Mouse (Mus musculus) embryo, embryonic 11.5 days (tissue): ENCODE data around the gene Gm20388.

Experiments
- DNase-seq: peaks from one replicate; pipeline ENCODE4 v3.0.0-alpha.2; 2012; ENCODE audit warnings: low read depth, low spot score

Gm20388 gene

DNA sequence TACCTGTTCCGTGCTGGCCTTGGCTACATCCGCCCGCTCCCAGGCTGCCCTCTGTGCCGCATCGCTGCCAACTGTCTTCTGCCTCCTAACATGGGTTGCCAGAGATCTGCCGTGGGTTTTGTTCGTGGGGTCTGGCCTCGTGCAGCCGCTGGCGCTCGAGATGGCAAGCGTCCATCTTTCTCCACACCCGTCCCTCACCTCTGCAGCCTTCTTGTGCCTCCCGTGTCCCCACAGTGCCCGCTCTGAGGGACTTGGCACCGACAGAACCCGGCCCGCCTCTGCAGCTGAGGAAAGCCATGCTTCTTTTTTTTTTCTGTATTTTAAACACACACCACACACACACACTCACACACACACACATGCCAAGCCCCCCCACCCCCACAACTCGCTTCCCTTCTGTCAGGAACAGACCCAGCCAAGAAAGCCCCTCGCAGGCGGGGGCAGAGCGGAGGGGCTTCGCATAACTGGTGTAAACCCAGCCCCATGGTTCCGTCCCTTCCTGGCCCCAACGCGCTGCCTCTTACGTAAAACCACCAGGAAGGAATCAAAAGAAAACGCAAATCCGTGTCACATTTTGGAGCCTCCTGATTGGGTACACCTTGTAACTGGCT lies 2841.6 kb downstream of the Gm20388 start:
- DNase-seq: no peak

DNA sequence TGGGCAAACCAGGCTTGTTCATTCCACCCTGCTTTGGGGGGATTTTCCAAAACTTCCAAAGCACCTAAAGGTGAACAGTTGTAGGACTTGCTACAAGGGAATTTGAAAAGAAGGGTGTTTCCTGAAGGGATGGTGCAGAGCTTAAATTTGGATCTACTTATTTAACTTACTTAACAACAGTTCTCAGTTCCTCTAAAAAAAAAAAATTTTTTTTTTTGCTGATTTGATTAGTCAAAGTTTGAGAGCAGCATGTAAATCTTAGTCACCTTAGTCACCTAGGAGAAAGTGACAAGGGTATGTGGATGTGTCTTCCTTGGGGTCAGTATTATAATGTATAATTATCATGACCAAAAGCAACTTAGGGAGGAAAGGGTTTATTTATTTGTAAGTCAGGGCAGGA lies 2848.0 kb downstream of the Gm20388 start:
- DNase-seq: no peak

DNA sequence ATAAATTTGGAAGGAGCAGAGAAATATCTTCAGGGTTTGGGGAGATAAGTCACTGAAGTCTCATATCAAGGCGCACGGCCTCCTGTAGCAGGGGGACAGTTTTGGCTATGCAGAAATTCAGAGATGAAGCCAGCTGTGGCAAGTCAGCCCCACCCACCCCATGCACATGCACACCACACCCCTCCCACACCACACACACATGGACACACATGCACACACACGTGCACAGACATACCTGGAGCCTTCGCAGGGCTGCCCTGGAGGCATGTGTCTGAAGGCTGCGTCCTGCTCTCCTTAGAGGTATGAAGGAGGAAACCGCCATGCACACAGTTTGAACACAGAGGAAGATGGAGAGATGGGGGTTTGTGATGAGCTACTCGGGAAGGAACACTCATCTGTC lies 2849.5 kb downstream of the Gm20388 start:
- DNase-seq: no peak

DNA sequence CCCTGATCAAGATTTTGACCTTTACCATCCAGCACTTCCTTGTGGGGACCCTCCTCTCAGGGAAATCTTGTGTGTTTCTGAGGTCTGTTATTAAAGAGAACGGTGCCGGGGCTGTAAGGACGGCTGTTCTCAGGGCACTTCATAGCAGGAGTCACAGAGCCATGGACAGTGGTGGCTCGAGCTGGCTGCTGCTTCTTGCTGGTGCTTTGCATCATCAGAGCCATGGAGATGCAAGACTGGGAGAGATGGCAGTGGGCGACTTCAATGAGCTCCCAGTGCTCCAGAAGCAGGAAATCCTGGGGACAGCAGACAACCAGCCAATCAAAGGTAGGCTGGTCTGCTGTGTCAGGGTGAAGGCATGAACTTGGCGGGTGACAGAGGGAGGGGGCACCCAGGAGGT lies 2850.5 kb downstream of the Gm20388 start:
- DNase-seq: no peak

DNA sequence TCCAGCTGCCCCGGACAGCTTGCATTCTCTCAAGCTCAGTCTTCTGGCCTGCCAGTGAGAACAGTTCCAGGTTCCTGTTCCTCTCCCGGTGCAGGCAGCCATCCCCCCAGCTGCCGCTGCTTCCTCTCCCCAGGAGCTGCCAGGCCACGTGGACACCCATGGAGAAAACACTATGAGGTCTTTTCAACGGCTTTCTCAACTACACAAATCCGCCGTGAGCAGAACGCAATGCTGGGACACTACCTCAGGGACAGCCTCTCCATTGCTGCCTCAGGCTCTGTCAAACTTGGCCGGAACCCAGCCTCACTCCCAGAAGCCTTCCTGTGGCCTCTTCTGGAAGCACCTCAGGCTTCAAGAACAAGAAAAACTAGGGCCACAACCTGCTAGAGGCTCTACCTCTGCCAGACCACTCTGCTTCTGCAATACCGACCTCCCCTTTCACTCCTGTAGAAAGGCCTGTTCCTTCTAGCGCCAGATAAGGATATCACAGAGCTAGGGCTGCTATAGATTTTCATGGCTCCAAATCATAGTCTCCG lies 2852.2 kb downstream of the Gm20388 start:
- DNase-seq: no peak

DNA sequence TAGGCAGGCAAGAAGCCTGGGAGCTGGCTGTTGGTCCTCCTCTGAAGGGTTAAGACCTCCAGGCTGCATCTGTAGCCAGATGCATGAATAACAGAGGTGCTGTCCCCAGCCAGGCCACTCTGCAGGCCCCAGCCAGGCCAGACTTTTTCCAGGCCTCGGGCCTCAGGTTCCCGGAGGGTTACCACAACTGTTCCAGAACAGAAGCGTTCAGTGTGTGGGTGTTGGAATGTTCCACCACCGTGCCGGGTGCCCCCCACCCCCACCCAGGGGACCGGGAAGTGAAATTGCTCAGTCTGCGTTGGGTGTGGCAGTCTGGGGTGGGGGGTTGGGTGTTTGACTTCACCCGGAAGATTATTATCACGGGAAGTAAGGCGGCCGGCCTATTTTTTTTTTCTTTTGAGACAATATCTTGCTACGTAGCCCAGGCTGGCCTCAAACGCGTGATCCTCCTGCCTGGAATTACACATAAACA lies 2852.7 kb downstream of the Gm20388 start:
- no peak for DNase-seq

DNA sequence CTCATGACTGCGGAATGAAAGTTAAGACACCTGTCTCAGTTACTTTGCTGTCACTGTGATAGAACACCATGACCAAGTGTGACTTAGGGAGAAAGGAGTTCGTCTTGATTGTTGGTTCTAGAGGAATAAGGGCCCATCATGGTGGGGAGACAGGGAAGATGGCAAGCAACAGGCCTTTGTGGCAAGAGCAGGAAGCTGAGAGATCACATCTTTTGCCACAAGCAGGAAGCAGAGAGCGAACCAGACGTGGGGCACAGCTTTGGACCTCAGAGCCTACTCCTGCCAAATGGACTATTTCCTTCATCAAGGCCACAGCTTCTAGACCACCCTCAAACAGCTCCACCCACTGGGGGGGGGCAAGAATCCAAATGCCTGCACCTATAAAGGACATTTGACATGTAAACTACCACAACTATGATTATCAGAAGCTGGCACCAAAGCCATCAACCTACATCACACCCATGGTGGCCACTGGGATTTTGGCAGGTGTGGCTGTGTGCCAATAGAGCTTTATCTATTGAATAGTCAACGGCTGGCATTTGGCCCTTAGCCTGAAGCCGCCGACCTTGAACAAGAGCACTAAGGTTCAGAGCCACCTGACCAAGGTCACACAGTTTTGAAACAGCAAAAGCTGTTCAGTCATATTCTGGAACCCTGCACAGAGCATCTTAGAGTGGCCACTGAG lies 2854.3 kb downstream of the Gm20388 start:
- no peak for DNase-seq

DNA sequence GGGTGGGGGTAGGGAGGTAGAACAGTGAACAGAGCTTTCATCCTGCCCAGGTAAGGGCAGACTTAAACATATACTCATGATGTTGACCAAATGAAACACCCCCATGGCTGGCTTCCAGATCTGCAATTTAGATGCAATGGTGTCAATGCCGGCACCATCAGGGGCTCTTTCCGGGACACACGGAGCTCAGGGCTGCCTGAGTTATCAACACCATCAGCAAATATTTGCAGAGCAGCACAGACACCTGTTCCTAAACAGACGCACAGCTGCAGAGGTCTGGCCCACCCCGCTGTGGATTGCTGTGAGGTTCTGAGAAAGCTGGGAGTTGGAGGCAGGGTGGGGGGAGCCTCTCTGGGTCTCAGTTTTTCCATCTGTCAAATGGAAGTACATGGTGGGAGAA lies 2855.5 kb downstream of the Gm20388 start:
- no peak for DNase-seq

DNA sequence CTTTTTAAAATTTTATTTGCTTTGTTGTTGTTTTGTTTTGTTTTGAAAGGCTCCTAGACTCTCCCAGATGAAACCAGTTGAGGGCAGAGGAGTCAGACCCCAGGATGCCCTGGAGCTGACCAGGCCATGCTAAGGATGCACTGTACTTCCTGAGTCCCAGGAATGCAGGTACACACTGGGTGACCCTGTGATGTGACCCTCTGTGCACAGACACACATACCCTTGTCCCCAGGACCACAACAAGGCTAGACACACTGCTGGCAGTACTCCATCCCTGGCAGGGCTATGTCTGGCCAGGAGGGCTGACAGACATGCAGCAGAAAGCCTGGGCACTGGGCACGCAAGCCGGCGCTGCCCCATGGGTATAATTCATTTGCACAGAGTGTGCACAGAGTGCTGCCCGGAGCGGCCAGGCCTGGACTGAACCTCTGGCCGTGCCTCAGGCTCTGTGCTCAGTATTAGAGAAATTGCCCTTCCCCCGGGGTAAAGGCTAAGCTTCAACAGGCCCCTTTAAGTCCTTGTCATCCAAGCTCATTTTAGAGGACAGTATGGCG lies 2856.1 kb downstream of the Gm20388 start:
- no peak for DNase-seq

DNA sequence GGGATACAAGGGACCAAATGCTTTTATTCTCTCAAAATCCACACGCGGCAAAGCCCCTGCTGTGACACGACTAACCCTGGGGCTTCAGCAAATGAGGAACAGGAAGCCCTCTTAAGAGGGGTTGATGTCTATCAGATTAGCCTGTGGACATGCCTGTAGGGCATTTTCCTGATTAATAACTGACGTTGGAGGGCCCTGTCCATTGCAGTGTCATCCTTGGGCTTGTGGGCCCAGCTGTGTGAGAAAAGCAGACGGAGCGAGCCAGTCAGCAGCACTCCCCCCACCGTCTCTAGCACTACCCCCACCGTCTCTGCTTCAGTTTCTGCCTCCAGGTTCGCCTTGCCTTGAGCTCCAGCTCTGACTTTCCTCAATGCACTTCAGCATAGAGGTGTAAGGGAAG lies 2856.6 kb downstream of the Gm20388 start:
- no peak for DNase-seq

DNA sequence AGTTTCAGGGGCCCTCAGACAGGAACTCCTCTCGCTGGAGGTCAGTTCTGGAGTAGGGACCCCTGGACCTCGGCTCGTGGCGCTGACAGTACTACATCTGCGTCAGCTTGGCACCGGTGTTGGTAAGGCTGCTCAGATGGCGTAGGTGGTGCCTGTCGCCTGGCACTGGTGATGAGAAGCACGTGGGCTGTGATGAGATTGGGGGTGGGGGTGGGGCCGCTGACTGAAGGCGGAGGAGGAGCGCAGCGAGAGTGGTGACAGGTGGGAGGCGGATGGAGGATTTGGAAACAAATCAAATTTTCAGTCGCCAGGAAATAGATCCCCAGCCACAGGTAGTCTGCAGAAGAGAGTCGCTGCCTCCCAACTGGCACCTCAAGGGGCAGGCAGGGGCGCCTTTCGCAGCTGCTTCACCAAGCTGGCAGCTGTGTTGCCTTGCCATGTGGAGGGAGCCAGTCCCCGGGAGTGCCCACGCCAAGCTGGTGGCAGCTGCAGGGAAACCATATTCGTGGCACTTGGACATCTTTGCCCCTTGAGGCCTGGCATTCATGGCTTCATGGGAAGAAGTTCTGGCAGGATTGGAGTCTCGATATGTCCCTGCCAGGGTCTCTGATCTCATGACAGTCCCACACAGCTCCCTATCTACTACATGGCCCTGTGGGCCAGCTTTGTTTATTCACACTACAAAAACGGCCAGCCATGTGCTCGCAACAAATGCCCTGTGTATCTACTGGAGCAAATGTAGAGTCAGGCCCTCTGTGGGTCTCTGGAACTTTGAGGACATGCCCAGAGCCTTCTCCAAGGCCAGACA lies 2858.8 kb downstream of the Gm20388 start:
- no peak for DNase-seq

DNA sequence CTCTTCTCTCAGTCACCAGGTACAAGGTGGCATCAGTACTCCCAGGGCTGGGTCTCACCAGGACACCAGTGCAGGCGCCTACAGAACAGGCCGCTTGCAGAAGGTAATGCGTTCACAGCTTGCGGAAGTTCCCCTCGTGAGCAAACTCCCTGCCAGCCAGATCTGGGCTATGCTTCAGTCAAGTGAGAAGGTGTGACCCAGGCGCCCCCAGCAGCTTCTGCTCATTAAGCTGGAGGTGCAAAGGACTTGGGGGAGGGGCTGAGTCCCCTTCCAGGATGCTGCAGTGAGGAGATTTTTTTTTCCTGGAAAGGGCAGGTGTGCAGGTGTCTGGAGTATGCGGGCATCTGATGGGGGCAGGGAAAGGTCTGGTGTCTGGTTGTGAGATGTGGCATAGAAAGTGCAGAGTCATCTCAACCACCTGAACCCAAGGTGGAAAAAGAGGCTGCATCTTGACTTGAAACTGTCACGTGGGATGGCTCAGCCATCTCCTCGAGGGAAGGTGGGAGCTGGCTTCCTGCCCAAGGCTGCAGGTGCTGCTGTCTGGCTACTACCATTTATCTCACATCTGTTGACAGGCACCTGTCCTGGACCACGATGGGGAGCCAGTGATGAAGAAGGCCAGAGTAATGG lies 2861.9 kb downstream of the Gm20388 start:
- DNase-seq: no peak

DNA sequence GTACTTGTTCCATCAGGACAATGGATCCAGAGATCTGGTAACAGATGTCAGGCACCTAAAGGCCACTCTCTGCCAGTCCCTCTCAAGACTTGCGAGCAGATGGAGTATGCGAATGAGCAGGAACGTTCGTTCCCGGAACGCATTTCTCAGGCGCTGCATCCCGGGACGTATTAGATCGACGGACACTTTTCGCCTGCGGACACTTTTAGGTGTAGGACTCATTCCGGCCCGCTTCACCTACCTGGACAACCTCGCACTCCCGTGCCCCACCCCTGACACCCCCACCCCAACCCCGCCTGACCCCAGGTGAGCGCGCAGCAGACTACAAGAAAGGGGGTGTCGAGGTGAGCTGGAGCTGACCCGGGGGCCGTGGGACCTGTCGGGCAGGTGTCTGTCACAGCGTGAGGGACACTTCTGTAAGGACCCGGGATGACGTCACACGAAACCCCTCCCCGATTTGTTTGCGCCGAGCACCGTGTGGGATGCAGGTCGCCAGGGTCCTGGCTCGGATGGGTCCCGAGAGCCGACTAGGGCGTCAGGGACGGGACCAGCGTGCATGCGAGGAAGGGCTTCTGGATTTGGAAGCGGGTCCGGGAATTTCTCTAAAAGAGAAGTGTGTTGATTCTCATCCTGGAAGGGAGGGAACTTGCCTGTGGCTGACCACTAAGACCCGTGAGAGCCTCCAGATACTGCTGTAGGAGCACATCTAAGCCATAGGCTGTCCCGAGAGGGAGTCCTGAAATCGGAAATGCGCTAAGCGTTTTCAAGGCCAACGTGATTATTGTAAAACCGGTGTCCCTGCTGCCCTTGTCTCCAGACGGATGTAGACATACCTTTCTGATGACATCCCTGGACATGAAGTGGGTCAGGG lies 2864.9 kb downstream of the Gm20388 start, which contains the start of gene Acsf3:
Gene Acsf3, plus strand, starts transcription at position 202 of the 871 bp plus-strand sequence.
- peak; percentile 54 for DNase-seq

DNA sequence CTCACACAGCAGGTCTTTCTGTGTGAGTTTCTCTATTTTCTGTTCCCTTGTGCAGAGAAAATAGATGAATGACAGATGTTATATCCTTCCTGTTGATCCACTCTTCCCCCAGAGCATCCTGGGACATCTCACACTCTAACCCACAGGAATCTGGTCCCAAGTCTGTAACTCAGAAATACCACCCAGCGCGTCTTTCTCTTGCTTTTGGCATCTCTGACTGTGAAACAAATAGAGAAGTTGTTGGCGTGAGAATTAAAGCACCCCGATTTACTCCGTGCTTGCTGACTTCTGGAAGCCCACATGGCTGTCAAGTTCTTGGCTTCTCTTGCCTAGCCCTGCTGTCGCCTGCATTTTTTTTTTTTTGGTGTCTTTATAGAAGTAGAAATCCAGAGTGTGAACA lies 2867.1 kb downstream of the Gm20388 start:
- DNase-seq: no peak

DNA sequence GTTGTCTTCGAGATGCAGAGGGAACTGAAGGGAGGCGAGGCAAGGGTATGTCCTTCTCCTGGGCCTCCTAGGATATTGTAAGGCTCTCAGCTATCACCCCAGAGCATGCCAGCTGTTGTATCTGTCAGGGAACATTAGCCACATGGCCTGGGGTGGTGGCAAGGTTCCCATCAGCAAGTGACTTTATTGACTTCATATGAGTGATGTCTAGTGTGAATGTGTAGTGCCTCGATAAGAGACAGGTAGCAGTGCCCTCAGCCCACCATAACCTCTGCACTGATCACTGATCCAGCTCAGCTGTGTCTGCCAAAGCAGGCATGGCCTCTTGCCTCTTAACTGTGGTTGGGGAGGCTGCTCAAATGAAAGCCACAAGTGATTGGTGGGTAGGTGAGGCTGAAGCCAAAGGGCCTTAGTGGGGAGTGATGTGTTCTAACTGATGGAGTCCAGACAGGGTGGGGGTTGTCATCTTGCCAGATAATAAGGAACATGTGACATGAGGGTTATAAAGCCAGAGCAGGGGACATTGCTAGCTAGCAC lies 2868.1 kb downstream of the Gm20388 start:
- DNase-seq: no peak

DNA sequence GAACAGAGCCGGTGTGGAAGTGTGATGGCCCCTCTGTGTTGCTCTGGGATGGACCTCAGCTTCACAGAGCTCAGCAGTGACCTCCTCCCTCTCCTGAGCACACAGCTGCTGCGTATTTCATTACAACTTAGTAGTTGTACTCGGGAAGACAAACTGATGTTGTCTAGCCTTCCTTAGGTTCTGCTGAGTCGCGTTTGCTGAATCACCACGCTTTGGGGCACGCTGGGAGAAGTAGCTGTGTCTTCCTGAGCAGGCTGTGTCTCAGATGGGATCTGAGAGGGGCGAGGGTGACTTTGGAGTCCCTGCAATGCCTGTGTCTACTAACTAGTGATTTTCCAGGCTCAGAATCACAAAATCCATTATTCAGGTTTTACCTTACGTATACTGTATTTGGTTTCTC lies 2868.6 kb downstream of the Gm20388 start:
- DNase-seq: no peak

DNA sequence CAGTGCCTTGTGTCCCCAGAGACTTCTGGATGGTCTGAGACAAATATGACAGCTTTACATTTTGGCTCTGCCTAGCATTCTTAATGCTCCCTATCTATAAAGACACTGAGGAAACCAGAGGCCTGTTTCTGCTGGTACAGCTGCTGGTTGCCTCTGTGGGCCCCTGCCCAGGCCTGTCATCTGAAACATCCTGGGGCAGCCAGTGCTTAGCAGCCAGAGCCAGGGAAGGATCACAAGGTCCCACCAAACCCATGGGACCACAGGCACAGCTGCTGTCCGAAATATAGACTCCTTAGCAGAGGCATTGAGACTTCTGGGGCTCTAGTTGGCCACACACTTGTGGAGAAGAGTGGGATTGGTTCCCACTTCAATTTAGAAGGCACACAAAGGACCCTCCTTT lies 2874.1 kb downstream of the Gm20388 start:
- DNase-seq: no peak

DNA sequence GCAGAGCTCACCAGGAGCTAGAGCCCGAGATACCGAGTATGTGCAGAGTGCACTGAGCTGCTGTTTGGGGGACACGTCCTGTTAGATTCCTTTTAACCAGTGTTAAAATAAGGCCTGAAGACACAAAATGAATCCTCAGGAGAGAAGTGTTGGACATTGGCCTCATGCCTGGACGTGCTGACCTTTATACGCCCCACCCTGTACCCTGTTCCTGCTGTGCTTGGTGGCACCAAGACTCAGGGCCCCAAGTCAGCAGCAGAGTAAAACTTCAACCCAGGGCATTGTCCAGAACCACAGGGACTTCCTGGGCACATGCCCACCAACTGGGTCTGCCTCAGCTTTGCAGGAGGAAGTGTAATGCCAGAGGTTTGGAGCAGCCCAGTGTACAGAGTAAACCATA lies 2879.2 kb downstream of the Gm20388 start:
- no peak for DNase-seq

DNA sequence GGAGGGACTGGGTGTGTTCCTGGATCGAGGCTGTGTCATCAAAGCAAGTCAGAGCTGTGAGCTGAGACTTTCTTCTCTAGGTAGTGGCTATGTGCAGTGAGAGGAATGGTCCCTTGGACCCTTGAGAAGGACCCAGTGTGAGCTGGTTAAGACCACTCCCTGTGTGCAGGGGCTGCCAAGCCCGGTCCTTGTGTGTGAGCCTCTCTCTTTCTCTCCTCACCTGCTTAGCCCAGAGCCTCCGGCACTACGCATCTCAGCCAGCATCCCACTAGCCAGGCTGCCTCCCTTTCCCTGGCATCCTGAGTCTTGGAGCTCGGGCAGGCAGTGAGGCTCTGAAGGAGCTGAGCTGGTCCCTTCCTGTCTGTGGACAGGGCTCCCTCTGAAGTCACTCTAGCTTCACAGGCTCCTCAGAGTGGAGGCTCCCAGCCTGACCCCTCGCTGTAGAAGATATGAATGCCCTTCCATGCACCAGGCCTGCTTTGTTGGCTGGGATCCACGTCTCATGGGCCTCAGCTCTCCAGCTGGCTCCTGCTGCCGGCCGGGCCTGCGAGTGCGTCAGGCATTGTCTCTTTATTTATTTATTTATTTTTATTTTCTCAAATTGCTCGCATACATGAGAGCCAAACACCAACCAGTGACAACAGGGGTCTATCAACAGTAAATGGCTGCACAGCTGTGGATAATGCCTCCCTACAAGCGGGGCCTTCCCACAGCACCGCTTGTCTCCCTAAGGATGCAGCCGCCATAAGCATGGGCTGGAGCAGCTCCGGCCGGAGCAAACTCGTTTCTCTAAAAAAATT lies 2882.9 kb downstream of the Gm20388 start:
- DNase-seq: no peak

DNA sequence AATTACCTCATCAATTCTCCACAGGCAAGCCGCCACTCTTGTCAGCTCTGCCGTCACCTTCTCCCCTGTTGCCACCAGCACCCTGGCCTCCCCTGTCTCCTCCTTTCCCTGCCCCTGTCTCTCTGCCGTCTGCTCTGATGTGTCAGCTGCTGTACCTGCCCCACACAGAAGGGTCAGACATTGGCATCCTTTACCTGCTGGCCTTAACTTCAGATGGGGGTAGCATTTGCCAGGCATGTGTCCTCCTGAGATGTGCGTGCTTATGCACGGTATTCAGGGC lies 2883.5 kb downstream of the Gm20388 start:
- no peak for DNase-seq
